Mouse (Mus musculus) heart, adult 2 months (tissue): Measurements from ENCODE around the gene Fmo3. TPM values are rescaled to one million over a fixed set of nuclear protein-coding genes. Genes with fewer than 3 reads are reported as not detected.

Source experiments
- DNase-seq, 2 experiments: peaks; one replicate each; pipeline ENCODE4 v3.0.0; 2021
- H3K27ac ChIP-seq: fragments of 200-600 bp; 2 replicates; pipeline ENCODE4 v1.8.1; 2022
- H3K27me3 ChIP-seq: fragments of 200-500 bp; 2 replicates; pipeline ENCODE4 v1.6.1; 2012; ENCODE audit warnings: mild to moderate bottlenecking, low read length, inconsistent platforms, mixed read lengths; ENCODE audit not compliant: control insufficient read depth, insufficient read depth
- H3K36me3 ChIP-seq: fragments of 200-500 bp; 2 replicates; pipeline ENCODE4 v1.6.1; 2012; ENCODE audit warnings: low read length, inconsistent platforms; ENCODE audit not compliant: control insufficient read depth, insufficient read depth
- H3K4me1 ChIP-seq: fragments of 200-500 bp; 2 replicates; pipeline ENCODE4 v1.6.1; 2011; ENCODE audit warnings: low read length; ENCODE audit not compliant: control insufficient read depth, insufficient read depth
- H3K4me3 ChIP-seq: fragments of 200-600 bp; 2 replicates; pipeline ENCODE4 v1.8.1; 2022
- H3K79me2 ChIP-seq: fragments of 200-500 bp; replicated peaks from 2 replicates; pipeline ENCODE4 v1.6.1; 2012; ENCODE audit warnings: mild to moderate bottlenecking, inconsistent platforms, low read length, moderate library complexity, mixed read lengths; ENCODE audit not compliant: control insufficient read depth, insufficient read depth
- H3K9ac ChIP-seq: fragments of 200-500 bp; 2 replicates; pipeline ENCODE4 v1.6.1; 2012; ENCODE audit warnings: low read depth, mild to moderate bottlenecking, control low read depth, inconsistent platforms, low read length, mixed read lengths
- CTCF ChIP-seq: fragments of 200-600 bp; IDR thresholded peaks from 2 replicates; pipeline ENCODE4 v1.8.1; 2022; ENCODE audit warnings: antibody characterized with exemption, mild to moderate bottlenecking, moderate library complexity
- EP300 ChIP-seq: fragments of 200-500 bp; IDR thresholded peaks from 2 replicates; pipeline ENCODE4 v1.6.1; 2011; ENCODE audit warnings: low read depth, low read length, control low read depth; ENCODE audit not compliant: insufficient read depth
- POLR2A ChIP-seq: fragments of 200-500 bp; IDR thresholded peaks from 2 replicates; pipeline ENCODE4 v1.6.1; 2011; ENCODE audit warnings: mild to moderate bottlenecking, low read depth, low read length, control low read depth; ENCODE audit not compliant: insufficient read depth
- WGBS: fragments of 180-500 bp; shearing (Covaris S2); methylation state at CpG from one replicate; pipeline ENCODE4 v1.1.7; 2018; 5-methylcytosine and 5-hydroxymethylcytosine counted together
- intact Hi-C: fragments of 180-260 bp; cut with DNase I; formaldehyde crosslinking; loops from one replicate; pipeline ENCODE4 v1.15.1; 2025
- polyA plus RNA-seq: library from polyadenylated mRNA; depleted of rRNA; stranded (reverse); fragments of >200 nt; gene quantifications from 2 replicates; pipeline ENCODE4 v1.2.3, GENCODE M21; 2012
- total RNA-seq, 2 experiments: library from RNA; stranded (reverse); gene quantifications; 2 replicates each; pipeline ENCODE4 v1.2.3; 2021

The Fmo3 gene
- total and polyA plus RNA-seq, 3 experiments: 0.16 to 2.9 TPM; not detected in 1

DNA sequence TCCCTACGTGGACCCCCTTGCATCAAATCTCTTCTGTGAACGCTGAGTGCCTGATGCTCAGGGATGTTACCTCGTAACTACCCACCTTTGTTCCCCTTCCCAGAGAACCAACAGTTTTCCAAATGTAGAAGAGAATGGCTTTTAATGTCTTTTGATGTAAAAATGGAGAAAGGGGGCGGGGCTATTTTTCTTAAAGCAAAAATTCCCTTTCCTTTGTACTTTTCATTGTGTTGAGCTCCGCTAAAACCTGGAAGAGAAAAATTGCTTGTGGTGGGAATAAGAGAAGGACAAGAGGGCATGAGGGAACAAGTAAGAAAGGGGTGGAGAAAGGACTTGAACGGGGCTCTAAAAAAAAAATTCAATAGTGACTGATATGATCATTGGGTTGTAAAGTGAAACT is 46.9 kb downstream of the Fmo3 start, which contains the start of gene Fmo6:
Gene Fmo6, minus strand, starts transcription at position 101 of the 400 bp plus-strand sequence.
- TF ChIP-seq EP300 (no peak), CTCF (no peak), POLR2A (no peak)
- H3K4me3 ChIP-seq: no peak within 1 kb of the TSS
- no peak within 1 kb of the TSS for H3K9ac ChIP-seq
- H3K27me3 ChIP-seq: no peaks in the 10 kb centered on the region
- peaks cover 2% of the 10 kb centered on the region; the same call in 1 of the 2 replicates for H3K4me1 ChIP-seq
- DNase-seq: no peak
- WGBS: 86% methylated on average over 6 of the region's 6 CpGs
- H3K36me3 ChIP-seq: no peaks in the 10 kb centered on the region; the same call in 1 of the 2 replicates
- intact Hi-C loops: no loop called here
- peak within 1 kb of the TSS; percentile 20; the same call in 1 of the 2 replicates for H3K27ac ChIP-seq
- H3K79me2 ChIP-seq: no peaks in the 10 kb centered on the region

DNA sequence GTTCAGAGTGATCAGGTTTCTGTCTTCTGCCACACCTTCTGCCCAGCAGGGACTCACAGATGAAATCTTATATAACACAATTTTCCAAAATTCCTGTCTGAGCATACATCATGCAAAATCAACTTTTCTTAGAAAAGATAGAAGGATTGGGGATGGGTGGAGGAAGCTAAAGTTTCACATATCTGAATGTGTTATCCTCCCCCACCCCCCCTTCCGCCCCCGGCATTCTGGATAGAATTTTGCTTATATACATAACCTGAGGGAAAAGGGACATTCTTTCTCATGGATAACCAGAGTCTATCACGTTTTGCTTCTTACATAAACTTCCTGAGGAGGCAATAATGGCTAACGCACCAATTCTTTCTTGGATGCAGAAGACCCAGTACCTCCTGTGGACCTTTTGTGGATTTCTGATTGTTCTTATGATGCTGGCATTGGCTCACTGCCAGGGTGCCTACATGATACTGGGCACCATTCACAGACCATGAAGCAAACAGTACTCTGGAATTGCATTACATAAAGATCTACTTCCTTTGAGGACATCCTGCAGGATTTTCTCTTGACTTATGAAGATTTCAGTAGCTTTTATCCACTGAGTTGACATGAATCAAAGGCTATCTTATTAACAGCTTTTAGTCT is 49.8 kb downstream of the Fmo3 start:
- no peak overlapping the region for H3K4me3 ChIP-seq
- H3K27ac ChIP-seq: no peak overlapping the region
- peaks cover 5% of the 10 kb centered on the region for H3K36me3 ChIP-seq
- intact Hi-C loops: no loop called here
- WGBS: 65% methylated on average over 4 of the region's 4 CpGs
- TF ChIP-seq EP300 (no peak), CTCF (no peak), POLR2A (no peak)
- peaks cover 6% of the 10 kb centered on the region for H3K4me1 ChIP-seq
- no peak for DNase-seq
- H3K27me3 ChIP-seq: no peaks in the 10 kb centered on the region
- no peak overlapping the region for H3K9ac ChIP-seq
- H3K79me2 ChIP-seq: no peaks in the 10 kb centered on the region

DNA sequence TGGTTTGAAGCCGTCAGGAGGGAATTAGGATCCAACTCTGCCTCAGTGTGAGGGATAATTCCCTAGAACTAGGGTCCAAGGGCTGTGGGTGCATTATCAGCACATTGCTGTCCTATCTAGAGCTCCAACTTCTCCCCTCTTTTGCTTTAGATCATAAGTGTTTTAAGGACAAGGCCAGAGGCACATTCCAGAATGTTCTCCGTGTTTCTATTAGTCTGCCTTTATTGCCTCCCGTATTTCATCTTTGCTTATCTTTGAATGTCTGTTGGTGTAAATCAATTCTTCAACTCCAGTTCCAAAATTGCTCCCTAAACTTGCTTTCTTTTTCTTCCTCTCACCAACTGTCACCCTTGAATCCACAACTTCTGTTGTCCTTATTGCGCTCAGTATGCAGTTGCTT is 51.9 kb downstream of the Fmo3 start:
- Histone ChIP-seq H3K4me3 (no peak overlapping the region), H3K36me3 (peaks cover 5% of the 10 kb centered on the region), H3K27me3 (no peaks in the 10 kb centered on the region), H3K79me2 (no peaks in the 10 kb centered on the region), H3K9ac (no peak overlapping the region), H3K27ac (peak overlapping the region; percentile 82), H3K4me1 (peaks cover 4% of the 10 kb centered on the region)
- DNase-seq: no peak
- intact Hi-C loops: no loop called here
- no peak for TF ChIP-seq CTCF
- no peak for TF ChIP-seq EP300
- no peak for TF ChIP-seq POLR2A
- WGBS: 78% methylated on average over 4 of the region's 4 CpGs

DNA sequence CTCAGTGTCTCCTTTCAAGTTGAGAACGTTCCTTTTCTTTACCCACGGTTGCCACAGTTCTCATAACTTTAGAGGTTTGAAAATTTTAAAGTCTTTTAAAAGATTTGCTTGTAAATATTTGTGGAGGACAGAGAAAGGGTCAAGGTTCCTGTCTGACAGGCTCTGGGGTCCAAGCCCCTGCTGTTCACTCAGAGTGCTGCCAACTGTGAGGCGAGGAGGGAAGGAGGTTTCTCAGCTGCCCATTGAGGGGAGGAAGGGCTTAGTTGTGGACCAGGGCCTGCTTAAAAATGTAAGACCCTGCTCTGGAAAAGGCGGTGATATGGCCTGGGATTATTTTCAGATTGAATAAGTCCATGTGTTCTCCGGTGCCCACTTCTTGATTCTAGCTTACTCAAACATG is 52.4 kb downstream of the Fmo3 start:
- no peak for DNase-seq
- Histone ChIP-seq H3K79me2 (no peaks in the 10 kb centered on the region), H3K4me1 (peaks cover 4% of the 10 kb centered on the region), H3K36me3 (peaks cover 5% of the 10 kb centered on the region), H3K4me3 (no peak overlapping the region), H3K27me3 (no peaks in the 10 kb centered on the region), H3K9ac (peak overlapping the region; percentile 30; the same call in 1 of the 2 replicates), H3K27ac (peak overlapping the region; percentile 82)
- TF ChIP-seq POLR2A (no peak), CTCF (no peak), EP300 (no peak)
- WGBS: 71% methylated on average over 5 of the region's 5 CpGs
- intact Hi-C loops: loop anchor here (1.0 kb wide), 1 partner anchor 21 kb away; no protein-coding TSS in a partner anchor

DNA sequence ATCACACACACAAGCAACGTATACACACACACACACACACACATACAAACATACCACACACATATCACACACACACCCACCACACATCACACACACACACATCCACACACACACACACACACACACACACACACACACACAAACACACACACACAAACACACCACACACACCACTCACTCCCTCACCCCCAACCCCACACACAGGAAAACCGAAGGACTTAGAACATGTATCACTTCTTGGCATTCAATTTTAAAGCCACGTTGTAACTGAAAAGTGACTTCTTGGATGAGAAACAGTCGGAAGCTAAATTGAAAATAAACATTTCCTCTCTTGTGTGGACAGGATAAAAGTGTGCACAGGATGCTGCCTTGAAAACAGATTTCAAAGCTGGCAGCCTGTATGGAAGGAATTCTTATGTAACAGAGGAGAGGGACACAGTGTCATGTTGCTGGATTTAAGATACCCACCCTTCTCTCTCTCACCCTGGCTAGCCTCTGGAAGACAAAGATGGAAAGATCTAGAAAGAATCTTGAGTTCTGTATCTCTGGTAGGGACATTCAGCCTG is 52.9 kb downstream of the Fmo3 start:
- DNase-seq: peak in 1 of 2 experiments; percentile 15
- WGBS: 36% methylated on average over 4 of the region's 4 CpGs
- Histone ChIP-seq H3K27ac (peak overlapping the region; percentile 82), H3K79me2 (no peaks in the 10 kb centered on the region), H3K27me3 (no peaks in the 10 kb centered on the region), H3K36me3 (peaks cover 5% of the 10 kb centered on the region), H3K4me3 (no peak overlapping the region), H3K9ac (no peak overlapping the region), H3K4me1 (peaks cover 4% of the 10 kb centered on the region)
- TF ChIP-seq POLR2A (no peak), CTCF (no peak), EP300 (0 out of 2 replicates have a peak, but pooled peaks have one; percentile 34)
- intact Hi-C loops: loop anchor here (1.0 kb wide), 1 partner anchor 22 kb away; no protein-coding TSS in a partner anchor

DNA sequence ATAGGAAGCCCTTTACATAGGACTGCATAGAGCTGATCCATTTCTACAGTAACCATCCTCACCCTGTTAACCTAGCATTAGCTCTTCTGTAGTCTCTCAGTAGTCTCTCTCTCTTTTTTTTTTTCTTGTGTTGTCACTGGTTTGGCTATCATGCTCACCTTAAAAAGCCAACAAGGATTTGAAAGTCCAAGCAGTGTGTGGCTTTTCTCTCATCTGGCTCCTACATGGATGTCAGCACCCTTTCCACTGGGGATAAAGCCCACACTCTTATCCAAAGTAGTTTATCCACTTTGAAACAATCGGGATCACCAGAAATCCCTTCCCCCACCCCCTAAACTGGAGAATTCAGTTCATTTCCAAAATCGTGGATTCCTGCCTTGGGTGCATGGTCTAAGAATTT is 53.7 kb downstream of the Fmo3 start:
- no peaks in the 10 kb centered on the region for H3K27me3 ChIP-seq
- peak overlapping the region; percentile 6; the same call in 1 of the 2 replicates for H3K27ac ChIP-seq
- H3K36me3 ChIP-seq: peaks cover 5% of the 10 kb centered on the region
- TF ChIP-seq CTCF (no peak), EP300 (no peak), POLR2A (no peak)
- peaks cover 4% of the 10 kb centered on the region for H3K4me1 ChIP-seq
- H3K4me3 ChIP-seq: no peak overlapping the region
- DNase-seq: no peak
- no peak overlapping the region for H3K9ac ChIP-seq
- intact Hi-C loops: loop anchor here (1.0 kb wide), 1 partner anchor 23 kb away; no protein-coding TSS in a partner anchor
- 44% methylated on average over 2 of the region's 2 CpGs for WGBS
- no peaks in the 10 kb centered on the region for H3K79me2 ChIP-seq
